Mouse (Mus musculus): ENCODE data around the gene Dysf. TPM values are rescaled to one million over a fixed set of nuclear protein-coding genes. Genes with fewer than 3 reads are reported as not detected.
"Not testable (repeated sequence)": the region's sequence is repeated elsewhere in the genome, so short reads cannot be mapped to it uniquely, and the experiment has no call there.

Gene Dysf
- polyA plus RNA-seq, 1 experiment from 2014 or later, result 1.7 TPM

DNA sequence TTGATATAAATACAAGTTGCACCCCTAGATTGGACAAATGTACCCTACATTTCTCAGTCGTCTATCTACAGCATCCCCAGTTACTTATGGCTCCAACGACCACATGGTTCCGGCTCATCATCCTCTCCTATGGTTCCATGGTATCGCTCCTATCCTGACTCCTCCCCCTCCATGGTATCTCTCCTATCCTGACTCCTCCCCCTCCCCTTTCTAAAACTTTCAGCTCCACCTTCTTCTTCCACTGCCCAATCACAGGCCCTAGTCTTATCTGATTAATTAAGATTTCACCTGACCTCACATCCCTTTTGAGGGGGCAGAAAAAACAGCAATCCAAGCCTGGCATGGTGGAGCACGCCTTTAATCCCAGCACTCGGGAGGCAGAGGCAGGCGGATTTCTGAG, 8.5 kb downstream of the Dysf start:
- Histone ChIP-seq H3K9ac (replicated peaks; ENCODE audit: low read depth, low read length) (no peak overlapping the region), H3K4me3 (replicated peaks; ENCODE audit: low read length) (no peak overlapping the region)
- WGBS, result 89% methylated on average over 7 of the region's 7 CpGs

DNA sequence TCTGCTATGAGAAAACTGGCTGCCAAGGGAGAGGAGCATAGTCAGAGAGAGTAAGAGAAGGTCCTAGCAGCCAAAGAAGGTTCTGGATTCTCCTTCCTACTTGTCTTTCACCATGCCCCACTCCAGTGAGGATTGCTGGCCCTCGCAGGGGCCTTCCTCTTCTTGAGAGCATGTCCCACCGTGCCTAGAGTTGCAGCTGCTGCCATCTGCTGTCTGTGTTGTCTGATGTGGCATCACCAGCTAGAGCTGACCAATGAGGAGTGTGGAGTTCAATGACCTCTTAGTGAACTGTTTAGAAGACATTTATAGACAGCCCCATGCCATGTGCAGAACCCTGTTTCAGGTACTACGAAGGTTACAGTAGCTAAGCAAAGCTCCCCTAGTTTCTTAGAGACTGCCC, 9.0 kb downstream of the Dysf start:
- Histone ChIP-seq H3K36me3 (ENCODE audit: control insufficient read depth, insufficient read depth) (no peaks in the 10 kb centered on the region), H3K27ac (ENCODE audit: low read length) (no peak overlapping the region), H3K4me2 (ENCODE audit: low read length) (no peak overlapping the region), H3K4me1 (replicated peaks; ENCODE audit: control insufficient read depth, insufficient read depth, low read length) (peaks cover 6% of the 10 kb centered on the region), H3K4me3 (replicated peaks; ENCODE audit: low read length) (no peak overlapping the region), H3K27me3 (replicated peaks; ENCODE audit: control insufficient read depth, insufficient read depth, low read length) (peaks cover 3% of the 10 kb centered on the region), H3K9me3 (ENCODE audit: control insufficient read depth, low read length) (no peaks in the 10 kb centered on the region), H3K9ac (replicated peaks; ENCODE audit: low read depth, low read length) (no peak overlapping the region)
- no peak for ATAC-seq
- WGBS, result 60% methylated on average over 3 of the region's 3 CpGs

More for the DNA sequence above, 8.5 kb downstream of the Dysf start:
- no peaks in the 10 kb centered on the region for H3K36me3 ChIP-seq (ENCODE audit: control insufficient read depth, insufficient read depth)
- H3K4me2 ChIP-seq (ENCODE audit: low read length), result no peak overlapping the region
- H3K27ac ChIP-seq (ENCODE audit: low read length), result no peak overlapping the region
- H3K27me3 ChIP-seq (replicated peaks; ENCODE audit: control insufficient read depth, insufficient read depth, low read length), result peaks cover 3% of the 10 kb centered on the region
- ATAC-seq, result no peak
- H3K9me3 ChIP-seq (ENCODE audit: control insufficient read depth, low read length), result no peaks in the 10 kb centered on the region
- H3K4me1 ChIP-seq (replicated peaks; ENCODE audit: control insufficient read depth, insufficient read depth, low read length), result peaks cover 6% of the 10 kb centered on the region

DNA sequence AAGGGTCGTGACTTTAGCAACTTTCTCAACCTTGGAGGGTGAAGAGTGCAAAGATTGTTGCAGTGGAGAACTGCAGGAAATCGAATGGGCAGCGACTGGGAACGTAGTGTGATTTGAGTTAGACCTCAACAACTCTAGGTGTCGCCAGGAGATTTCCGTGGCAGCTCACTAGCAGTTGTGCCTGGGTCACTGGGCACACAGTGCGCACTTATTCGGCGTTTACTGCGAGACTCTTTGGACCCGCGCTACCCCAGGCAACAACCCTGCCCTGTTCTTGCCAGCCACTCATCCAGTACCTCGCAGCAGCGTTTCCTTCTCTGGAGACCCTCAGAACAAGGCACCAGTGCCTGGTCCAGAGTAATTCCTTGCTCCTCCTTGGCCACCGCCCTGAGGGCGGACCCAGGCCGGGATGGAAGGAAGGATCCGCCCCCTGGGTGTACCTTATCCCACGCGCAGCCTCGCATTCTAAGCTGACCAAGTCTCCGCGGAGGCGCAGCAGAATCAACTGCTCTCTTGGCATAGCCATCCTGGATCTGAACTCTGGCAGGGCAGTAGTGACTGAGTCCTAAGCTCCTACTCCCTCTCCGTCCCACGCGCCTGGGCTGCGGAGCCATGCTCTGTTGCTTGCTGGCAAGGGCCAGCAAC, 10.6 kb downstream of the Dysf start:
- H3K4me3 ChIP-seq (replicated peaks; ENCODE audit: low read length), result peak overlapping the region; percentile 30
- peak overlapping the region; percentile 63 for H3K4me2 ChIP-seq (ENCODE audit: low read length)
- ATAC-seq, result no peak
- no peak overlapping the region for H3K27ac ChIP-seq (ENCODE audit: low read length)
- WGBS, result 3% methylated on average over 28 of the region's 28 CpGs
- peaks cover 3% of the 10 kb centered on the region for H3K27me3 ChIP-seq (replicated peaks; ENCODE audit: control insufficient read depth, insufficient read depth, low read length)
- no peaks in the 10 kb centered on the region for H3K36me3 ChIP-seq (ENCODE audit: control insufficient read depth, insufficient read depth)
- H3K4me1 ChIP-seq (replicated peaks; ENCODE audit: control insufficient read depth, insufficient read depth, low read length), result peaks cover 6% of the 10 kb centered on the region
- no peaks in the 10 kb centered on the region for H3K9me3 ChIP-seq (ENCODE audit: control insufficient read depth, low read length)
- H3K9ac ChIP-seq (replicated peaks; ENCODE audit: low read depth, low read length), result 0 out of 2 replicates have a peak overlapping the region, but pooled peaks have one; percentile 8

DNA sequence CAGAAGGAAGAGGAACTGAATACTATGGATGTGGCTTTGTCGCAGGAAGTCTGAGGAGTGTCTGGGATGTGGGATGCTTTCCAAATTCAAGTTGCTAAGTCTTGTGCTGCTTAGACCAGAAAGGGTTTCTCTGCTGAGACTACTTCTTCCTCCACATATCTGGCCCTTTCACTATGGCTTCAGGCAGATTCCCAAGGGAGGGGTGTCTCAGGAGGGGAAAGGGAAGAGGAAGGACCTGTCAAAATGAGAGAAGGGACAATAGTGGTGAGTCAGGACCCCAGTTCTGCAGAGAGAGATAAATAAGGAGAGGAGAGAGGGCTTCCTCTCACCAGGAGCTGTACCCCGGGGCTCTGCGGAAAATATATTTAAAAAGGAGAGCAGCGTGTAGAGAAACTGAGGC, 11.6 kb downstream of the Dysf start:
- H3K36me3 ChIP-seq (ENCODE audit: control insufficient read depth, insufficient read depth), result no peaks in the 10 kb centered on the region
- peaks cover 3% of the 10 kb centered on the region for H3K27me3 ChIP-seq (replicated peaks; ENCODE audit: control insufficient read depth, insufficient read depth, low read length)
- ATAC-seq, result no peak
- H3K27ac ChIP-seq (ENCODE audit: low read length), result no peak overlapping the region
- WGBS, result 85% methylated on average over 4 of the region's 4 CpGs
- peaks cover 6% of the 10 kb centered on the region for H3K4me1 ChIP-seq (replicated peaks; ENCODE audit: control insufficient read depth, insufficient read depth, low read length)
- H3K4me3 ChIP-seq (replicated peaks; ENCODE audit: low read length), result no peak overlapping the region
- no peaks in the 10 kb centered on the region for H3K9me3 ChIP-seq (ENCODE audit: control insufficient read depth, low read length)
- no peak overlapping the region for H3K9ac ChIP-seq (replicated peaks; ENCODE audit: low read depth, low read length)
- H3K4me2 ChIP-seq (ENCODE audit: low read length), result no peak overlapping the region

DNA sequence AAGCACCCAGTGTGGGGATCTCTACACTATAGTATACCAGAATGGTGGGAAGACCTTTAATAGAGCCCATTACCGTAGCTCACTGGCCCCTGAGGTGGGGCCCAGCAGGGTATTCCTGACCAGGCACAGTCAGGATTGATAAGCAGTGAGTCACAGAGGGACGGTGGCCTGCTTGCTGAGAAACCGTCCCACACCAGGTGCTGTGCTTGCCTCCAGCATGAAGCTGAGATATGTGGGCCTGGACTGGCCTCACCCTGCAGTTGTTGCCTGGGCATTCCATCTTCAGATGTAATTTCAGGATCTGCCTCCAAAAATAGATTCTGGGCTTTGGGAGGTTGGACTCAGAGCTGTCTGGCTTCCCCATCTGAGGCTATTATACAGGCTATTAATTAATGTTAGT, 13.6 kb downstream of the Dysf start:
- no peak for ATAC-seq
- Histone ChIP-seq H3K27ac (ENCODE audit: low read length) (no peak overlapping the region), H3K4me3 (replicated peaks; ENCODE audit: low read length) (no peak overlapping the region), H3K9me3 (ENCODE audit: control insufficient read depth, low read length) (no peaks in the 10 kb centered on the region), H3K27me3 (replicated peaks; ENCODE audit: control insufficient read depth, insufficient read depth, low read length) (peaks cover 3% of the 10 kb centered on the region), H3K4me2 (ENCODE audit: low read length) (no peak overlapping the region), H3K9ac (replicated peaks; ENCODE audit: low read depth, low read length) (no peak overlapping the region), H3K4me1 (replicated peaks; ENCODE audit: control insufficient read depth, insufficient read depth, low read length) (peaks cover 6% of the 10 kb centered on the region), H3K36me3 (ENCODE audit: control insufficient read depth, insufficient read depth) (no peaks in the 10 kb centered on the region)
- 83% methylated on average over 3 of the region's 3 CpGs for WGBS

DNA sequence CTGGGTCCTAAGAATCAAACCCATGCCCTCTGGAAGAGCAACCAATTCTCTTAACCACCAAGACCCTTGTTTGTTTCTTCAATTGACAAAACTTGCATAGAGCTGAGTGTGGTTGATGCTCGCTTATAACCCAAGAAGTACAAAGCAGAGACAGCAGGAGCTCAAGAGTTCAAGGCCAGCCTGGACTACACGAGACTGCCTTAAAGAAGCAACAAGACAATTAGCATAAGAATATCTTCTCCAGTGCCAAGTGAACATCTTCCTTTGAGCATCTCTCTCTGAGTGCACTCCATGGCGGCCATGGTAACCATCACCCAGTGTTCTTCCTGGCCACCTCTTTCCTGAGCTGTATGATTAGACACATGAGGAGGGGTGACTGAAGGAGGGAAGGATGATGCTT, 17.2 kb downstream of the Dysf start:
- Histone ChIP-seq H3K4me1 (replicated peaks; ENCODE audit: control insufficient read depth, insufficient read depth, low read length) (no peaks in the 10 kb centered on the region), H3K4me3 (replicated peaks; ENCODE audit: low read length) (no peak overlapping the region), H3K27ac (ENCODE audit: low read length) (no peak overlapping the region), H3K9ac (replicated peaks; ENCODE audit: low read depth, low read length) (no peak overlapping the region), H3K4me2 (ENCODE audit: low read length) (no peak overlapping the region), H3K27me3 (replicated peaks; ENCODE audit: control insufficient read depth, insufficient read depth, low read length) (no peaks in the 10 kb centered on the region), H3K36me3 (ENCODE audit: control insufficient read depth, insufficient read depth) (no peaks in the 10 kb centered on the region), H3K9me3 (ENCODE audit: control insufficient read depth, low read length) (no peaks in the 10 kb centered on the region)
- 79% methylated on average over 3 of the region's 3 CpGs for WGBS
- ATAC-seq, result no peak

DNA sequence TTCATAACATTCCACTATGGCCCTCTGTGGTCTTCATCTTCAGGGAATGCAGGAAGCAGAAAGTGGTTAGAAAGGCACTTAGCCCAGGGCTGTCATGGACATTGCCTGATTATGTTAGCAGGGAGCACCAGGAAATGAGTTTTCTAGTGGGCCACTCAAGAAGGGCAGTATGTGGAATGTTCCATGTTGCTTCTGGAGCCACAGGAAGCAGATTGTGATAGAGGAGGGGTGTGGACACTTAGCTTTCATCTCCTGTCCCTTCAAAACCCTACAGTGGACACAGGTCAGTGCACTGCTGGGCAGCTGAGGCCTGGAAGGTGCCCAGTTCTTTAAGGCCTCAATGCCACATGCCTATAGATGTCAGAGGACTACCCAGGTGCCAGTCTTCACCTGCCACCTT, 20.4 kb downstream of the Dysf start:
- ATAC-seq, result no peak
- H3K9ac ChIP-seq (replicated peaks; ENCODE audit: low read depth, low read length), result no peak overlapping the region
- H3K27ac ChIP-seq (ENCODE audit: low read length), result no peak overlapping the region
- H3K9me3 ChIP-seq (ENCODE audit: control insufficient read depth, low read length), result no peaks in the 10 kb centered on the region
- H3K27me3 ChIP-seq (replicated peaks; ENCODE audit: control insufficient read depth, insufficient read depth, low read length), result no peaks in the 10 kb centered on the region
- H3K4me3 ChIP-seq (replicated peaks; ENCODE audit: low read length), result no peak overlapping the region
- H3K36me3 ChIP-seq (ENCODE audit: control insufficient read depth, insufficient read depth), result no peaks in the 10 kb centered on the region
- no peaks in the 10 kb centered on the region for H3K4me1 ChIP-seq (replicated peaks; ENCODE audit: control insufficient read depth, insufficient read depth, low read length)
- H3K4me2 ChIP-seq (ENCODE audit: low read length), result no peak overlapping the region

DNA sequence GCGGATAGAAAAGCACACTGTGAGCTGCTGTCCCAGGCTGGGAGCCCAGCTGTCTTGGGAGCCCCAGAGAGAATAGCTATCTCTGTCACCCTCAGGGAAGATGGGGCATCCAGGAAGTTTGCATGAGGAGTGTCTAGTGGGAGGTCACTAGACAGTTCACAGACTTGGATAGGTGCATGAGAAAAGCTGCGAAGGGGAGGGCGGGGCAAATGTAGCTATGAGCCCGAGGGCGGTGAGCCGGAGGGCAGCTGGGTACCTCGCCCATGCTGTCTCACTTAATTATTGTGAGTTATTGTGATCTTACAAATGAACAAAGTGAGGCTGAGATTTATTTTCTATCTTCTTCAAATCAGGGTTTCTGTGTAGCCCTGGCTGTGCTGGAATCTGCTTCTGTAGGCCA, 21.4 kb downstream of the Dysf start:
- no peak overlapping the region for H3K9ac ChIP-seq (replicated peaks; ENCODE audit: low read depth, low read length)
- no peak overlapping the region for H3K27ac ChIP-seq (ENCODE audit: low read length)
- no peaks in the 10 kb centered on the region for H3K9me3 ChIP-seq (ENCODE audit: control insufficient read depth, low read length)
- ATAC-seq, result no peak
- H3K36me3 ChIP-seq (ENCODE audit: control insufficient read depth, insufficient read depth), result no peaks in the 10 kb centered on the region
- no peaks in the 10 kb centered on the region for H3K27me3 ChIP-seq (replicated peaks; ENCODE audit: control insufficient read depth, insufficient read depth, low read length)
- H3K4me3 ChIP-seq (replicated peaks; ENCODE audit: low read length), result no peak overlapping the region
- 94% methylated on average over 7 of the region's 7 CpGs for WGBS
- H3K4me2 ChIP-seq (ENCODE audit: low read length), result no peak overlapping the region
- no peaks in the 10 kb centered on the region for H3K4me1 ChIP-seq (replicated peaks; ENCODE audit: control insufficient read depth, insufficient read depth, low read length)

DNA sequence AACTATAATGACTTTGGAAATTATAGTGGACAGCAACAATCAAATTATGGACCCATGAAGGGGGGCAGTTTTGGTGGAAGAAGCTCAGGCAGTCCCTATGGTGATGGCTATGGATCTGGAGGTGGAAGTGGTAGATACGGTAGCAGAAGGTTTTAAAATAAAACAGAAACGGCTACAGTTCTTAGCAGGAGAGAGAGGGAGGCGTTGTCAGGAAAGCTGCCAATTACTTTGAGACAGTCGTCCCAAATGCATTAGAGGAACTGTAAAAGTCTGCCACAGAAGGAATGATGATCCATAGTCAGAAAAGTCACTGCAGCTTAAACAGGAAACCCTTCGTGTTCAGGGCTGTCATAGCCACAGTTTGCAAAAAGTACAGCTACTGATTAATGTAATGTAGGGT, 24.1 kb downstream of the Dysf start:
- H3K27ac ChIP-seq (ENCODE audit: low read length); H3K4me1 ChIP-seq (replicated peaks; ENCODE audit: control insufficient read depth, insufficient read depth, low read length); H3K9me3 ChIP-seq (ENCODE audit: control insufficient read depth, low read length); H3K4me2 ChIP-seq (ENCODE audit: low read length); H3K27me3 ChIP-seq (replicated peaks; ENCODE audit: control insufficient read depth, insufficient read depth, low read length); ATAC-seq; H3K9ac ChIP-seq (replicated peaks; ENCODE audit: low read depth, low read length); H3K36me3 ChIP-seq (ENCODE audit: control insufficient read depth, insufficient read depth); H3K4me3 ChIP-seq (replicated peaks; ENCODE audit: low read length): not testable (repeated sequence)
- WGBS, result 72% methylated on average over 5 of the region's 5 CpGs
